Mouse (Mus musculus): ENCODE results near the gene Slc10a7.

- no peak for TF ChIP-seq GATA1 (IDR thresholded peaks at IDR 0.05; ENCODE audit: low read depth, low read length)
- TF ChIP-seq ZC3H11A (IDR thresholded peaks at IDR 0.05; ENCODE audit: low read depth, low read length) = no peak
- TF ChIP-seq POLR2AphosphoS2 (IDR thresholded peaks at IDR 0.05; ENCODE audit: low read length) = no peak
- no peak for TF ChIP-seq CTCF (IDR thresholded peaks at IDR 0.05 in 2 of 3, conservative IDR thresholded peaks at IDR 0.05 in 1 of 3; ENCODE audit: control insufficient read depth in 1 of 3, insufficient read depth in 1 of 3, low read depth in 2 of 3, low read length in 3 of 3, poor library complexity in 1 of 3, severe bottlenecking in 1 of 3)
- no peak for TF ChIP-seq MAX (IDR thresholded peaks at IDR 0.05; ENCODE audit: low read length)
- TF ChIP-seq UBTF (IDR thresholded peaks at IDR 0.05; ENCODE audit: borderline replicate concordance, insufficient read depth, low read depth, low read length) = no peak
- no peak for TF ChIP-seq ZNF384 (IDR thresholded peaks at IDR 0.05; ENCODE audit: low read depth, low read length)
- TF ChIP-seq USF1 (IDR thresholded peaks at IDR 0.05; ENCODE audit: low read depth, low read length) = no peak
- TF ChIP-seq RAD21 (IDR thresholded peaks at IDR 0.05; ENCODE audit: low read depth, low read length) = no peak
- TF ChIP-seq TBP (IDR thresholded peaks at IDR 0.05; ENCODE audit: low read depth, low read length) = no peak
- no peak for TF ChIP-seq POLR2A (IDR thresholded peaks at IDR 0.05; ENCODE audit: control insufficient read depth in 1 of 2, insufficient read depth in 1 of 2, low read depth in 1 of 2, low read length in 2 of 2, poor library complexity in 1 of 2)
Measured at GRCm38 (mm10) chr8:78776816-78777215, 267.7 kb downstream of the Slc10a7 start.

All from MEL (cell line).